Mouse (Mus musculus) adrenal gland, adult 8-10 months (tissue): ENCODE measurements around the gene Unc5c. TPM values are rescaled to one million over a fixed set of nuclear protein-coding genes. Genes with fewer than 3 reads are reported as not detected.

Experiments
- DNase-seq: peaks from one replicate; pipeline ENCODE4 v3.0.0; 2022
- total RNA-seq, 4 experiments: library from RNA; stranded (reverse); gene quantifications; 2 replicates each; pipeline ENCODE4 v1.2.4; 2022

Gene Unc5c
- total RNA-seq, 4 experiments from 2014 or later = 8.6 to 14.8 (median 11.3) TPM

- no peak for DNase-seq
Measured at GRCm38 (mm10) chr3:141818615-141819312, 353.7 kb downstream of the Unc5c start.

GRCm38 (mm10) chr3:141819331-141819941 is 354.4 kb downstream of the Unc5c start:
- peak; percentile 18 for DNase-seq

GRCm38 (mm10) chr3:141828301-141828700 is 363.3 kb downstream of the Unc5c start:
- no peak for DNase-seq

GRCm38 (mm10) chr3:141831135-141831534 is 366.1 kb downstream of the Unc5c start:
- no peak for DNase-seq

- no peak for DNase-seq
Measured at GRCm38 (mm10) chr3:141838864-141839263, 373.8 kb downstream of the Unc5c start.

- DNase-seq = no peak
Measured at GRCm38 (mm10) chr3:141849206-141849605, 384.2 kb downstream of the Unc5c start.

- no peak for DNase-seq
Measured at GRCm38 (mm10) chr3:141850141-141850540, 385.1 kb downstream of the Unc5c start.

GRCm38 (mm10) chr3:141854339-141854738 is 389.3 kb downstream of the Unc5c start:
- DNase-seq = peak; percentile 26

GRCm38 (mm10) chr3:141857123-141857522 is 392.1 kb downstream of the Unc5c start:
- DNase-seq = no peak

GRCm38 (mm10) chr3:141862816-141863461 is 397.9 kb downstream of the Unc5c start:
- peak; percentile 17 for DNase-seq

- DNase-seq = no peak
Measured at GRCm38 (mm10) chr3:141871805-141872204, 406.8 kb downstream of the Unc5c start.

- no peak for DNase-seq
Measured at GRCm38 (mm10) chr3:141872337-141873042, 407.5 kb downstream of the Unc5c start.

- peak; percentile 20 for DNase-seq
Measured at GRCm38 (mm10) chr3:141882496-141882895, 417.5 kb downstream of the Unc5c start.

- no peak for DNase-seq
Measured at GRCm38 (mm10) chr3:141884190-141884589, 419.2 kb downstream of the Unc5c start.
